Mouse (Mus musculus): Measurements from ENCODE around the gene Tbpl1. TPM values are rescaled to one million over a fixed set of nuclear protein-coding genes. Genes with fewer than 3 reads are reported as not detected.

Gene Tbpl1
- total and polyA plus RNA-seq, 2 experiments from 2014 or later: 39.6 to 58.3 TPM

- TF ChIP-seq CTCF (IDR thresholded peaks at IDR 0.05; ENCODE audit: low read depth): no peak
- H3K27me3 ChIP-seq (ENCODE audit: insufficient read depth, low read length): no peaks in the 10 kb centered on the region
- peaks cover 14% of the 10 kb centered on the region for H3K36me3 ChIP-seq (ENCODE audit: insufficient read depth, low read length)
- ATAC-seq (no peak), DNase-seq (ENCODE audit: low spot score) (no peak)
- H3K9me3 ChIP-seq (ENCODE audit: low read length): no peaks in the 10 kb centered on the region
- H3K4me1 ChIP-seq (ENCODE audit: insufficient read depth, low read length): no peaks in the 10 kb centered on the region
- H3K27ac ChIP-seq: no peak overlapping the region
- H3K4me2 ChIP-seq (ENCODE audit: low read depth, low read length): no peak overlapping the region
- WGBS: 78% methylated on average over 2 of the region's 2 CpGs
- H3K4me3 ChIP-seq (ENCODE audit: low read length): no peak overlapping the region
- no peak overlapping the region for H3K9ac ChIP-seq (replicated peaks; ENCODE audit: low read length)
Measured at GRCm38 (mm10) chr10:22712955-22713354, 18.8 kb downstream of the Tbpl1 start.

DNA sequence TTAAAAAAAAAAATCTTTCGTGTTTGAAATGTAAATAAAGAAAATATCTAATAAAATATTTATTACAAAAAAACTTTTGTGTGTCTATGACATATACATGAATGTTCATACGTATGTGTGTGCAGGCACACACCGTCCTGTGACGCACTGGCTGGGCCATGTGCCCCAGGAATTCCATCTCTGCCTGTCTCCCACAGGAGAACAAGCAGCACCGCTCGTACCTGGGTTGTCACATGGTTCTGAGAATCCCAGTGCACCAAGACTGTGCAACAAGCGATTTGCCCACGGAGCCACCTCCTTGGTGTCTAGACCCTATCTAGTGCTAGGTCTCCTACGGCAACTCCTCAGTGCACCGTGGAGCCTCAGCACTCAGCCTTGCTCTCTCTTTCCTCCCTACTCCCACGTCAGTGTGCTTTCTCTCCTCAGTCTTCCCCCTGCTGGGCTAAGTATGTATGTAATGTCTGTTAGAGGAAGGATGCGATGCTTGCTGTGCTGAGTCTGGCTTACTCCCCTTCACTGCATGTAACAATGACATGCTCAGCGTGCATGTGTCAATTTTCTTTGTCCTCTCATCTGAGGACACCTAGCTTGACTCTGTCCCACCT, 21.5 kb downstream of the Tbpl1 start:
- 69% methylated on average over 13 of the region's 13 CpGs for WGBS
- peak; percentile 54 for TF ChIP-seq CTCF (IDR thresholded peaks at IDR 0.05; ENCODE audit: low read depth)
- ATAC-seq: peak; percentile 52
- Histone ChIP-seq H3K4me1 (ENCODE audit: insufficient read depth, low read length) (no peaks in the 10 kb centered on the region), H3K9ac (replicated peaks; ENCODE audit: low read length) (no peak overlapping the region), H3K4me2 (ENCODE audit: low read depth, low read length) (no peak overlapping the region), H3K27me3 (ENCODE audit: insufficient read depth, low read length) (no peaks in the 10 kb centered on the region), H3K36me3 (ENCODE audit: insufficient read depth, low read length) (peaks cover 34% of the 10 kb centered on the region), H3K27ac (no peak overlapping the region), H3K9me3 (ENCODE audit: low read length) (no peaks in the 10 kb centered on the region), H3K4me3 (ENCODE audit: low read length) (no peak overlapping the region)
- DNase-seq (ENCODE audit: low spot score): peak; percentile 39

DNA sequence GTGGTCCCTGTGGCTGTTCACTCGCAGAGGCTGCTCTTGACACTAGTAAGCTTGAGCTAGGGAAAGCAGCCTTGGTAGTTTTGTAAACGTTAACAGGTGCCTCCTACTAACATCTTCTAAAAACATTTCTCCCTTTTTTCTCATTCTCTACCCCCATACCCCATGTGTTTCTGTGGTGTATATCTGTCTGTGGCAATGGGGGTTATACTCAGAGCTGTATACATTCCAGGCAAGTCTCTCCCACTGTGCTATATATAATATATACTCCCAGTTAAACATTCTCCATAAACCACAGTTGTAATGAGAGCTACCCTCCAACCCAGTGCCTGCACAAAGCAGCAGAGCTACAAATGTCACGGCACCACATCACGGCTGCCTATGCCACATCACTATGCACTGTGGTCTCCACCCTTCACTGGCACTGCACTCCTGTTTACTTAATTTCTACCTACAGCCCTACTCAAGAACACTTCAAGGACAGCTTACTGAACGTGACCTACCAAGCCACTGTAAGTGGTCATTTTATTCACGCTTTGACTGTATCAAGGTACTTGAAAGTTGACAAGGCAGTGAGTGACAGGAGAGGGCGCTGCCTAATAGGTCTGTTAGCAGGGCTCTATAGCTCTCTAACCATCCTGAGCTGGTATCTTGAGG, 23.4 kb downstream of the Tbpl1 start:
- H3K27me3 ChIP-seq (ENCODE audit: insufficient read depth, low read length): no peaks in the 10 kb centered on the region
- H3K9ac ChIP-seq (replicated peaks; ENCODE audit: low read length): no peak overlapping the region
- 90% methylated on average over 7 of the region's 7 CpGs for WGBS
- H3K4me2 ChIP-seq (ENCODE audit: low read depth, low read length): no peak overlapping the region
- H3K4me3 ChIP-seq (ENCODE audit: low read length): no peak overlapping the region
- no peak for TF ChIP-seq CTCF (IDR thresholded peaks at IDR 0.05; ENCODE audit: low read depth)
- no peaks in the 10 kb centered on the region for H3K9me3 ChIP-seq (ENCODE audit: low read length)
- ATAC-seq: no peak
- H3K4me1 ChIP-seq (ENCODE audit: insufficient read depth, low read length): no peaks in the 10 kb centered on the region
- H3K36me3 ChIP-seq (ENCODE audit: insufficient read depth, low read length): peaks cover 41% of the 10 kb centered on the region
- DNase-seq (ENCODE audit: low spot score): no peak
- H3K27ac ChIP-seq: no peak overlapping the region

DNA sequence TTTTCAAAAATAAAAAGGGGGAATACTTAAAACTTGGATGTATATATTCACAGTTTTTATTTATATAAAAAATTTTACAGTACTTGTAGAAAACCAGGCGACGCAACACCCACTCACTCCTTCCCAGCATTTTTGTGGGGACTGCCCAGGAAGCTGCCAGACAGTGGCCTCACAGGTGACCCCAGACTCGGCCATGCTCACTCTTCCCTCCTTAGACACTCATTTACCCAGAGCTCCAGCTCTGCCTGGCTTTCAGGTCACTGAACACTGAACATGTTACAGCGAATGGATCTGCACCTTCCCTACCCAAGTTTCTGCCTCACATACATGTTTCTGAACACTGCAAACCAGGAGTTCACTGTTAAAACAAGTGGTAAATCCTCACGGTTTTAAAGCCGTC, 27.9 kb downstream of the Tbpl1 start:
- no peaks in the 10 kb centered on the region for H3K27me3 ChIP-seq (ENCODE audit: insufficient read depth, low read length)
- ATAC-seq (no peak), DNase-seq (ENCODE audit: low spot score) (no peak)
- H3K27ac ChIP-seq: no peak overlapping the region
- WGBS: 82% methylated on average over 6 of the region's 6 CpGs
- no peak overlapping the region for H3K4me2 ChIP-seq (ENCODE audit: low read depth, low read length)
- H3K9ac ChIP-seq (replicated peaks; ENCODE audit: low read length): no peak overlapping the region
- H3K36me3 ChIP-seq (ENCODE audit: insufficient read depth, low read length): peaks cover 33% of the 10 kb centered on the region
- no peak overlapping the region for H3K4me3 ChIP-seq (ENCODE audit: low read length)
- no peak for TF ChIP-seq CTCF (IDR thresholded peaks at IDR 0.05; ENCODE audit: low read depth)
- no peaks in the 10 kb centered on the region for H3K4me1 ChIP-seq (ENCODE audit: insufficient read depth, low read length)
- no peaks in the 10 kb centered on the region for H3K9me3 ChIP-seq (ENCODE audit: low read length)

DNA sequence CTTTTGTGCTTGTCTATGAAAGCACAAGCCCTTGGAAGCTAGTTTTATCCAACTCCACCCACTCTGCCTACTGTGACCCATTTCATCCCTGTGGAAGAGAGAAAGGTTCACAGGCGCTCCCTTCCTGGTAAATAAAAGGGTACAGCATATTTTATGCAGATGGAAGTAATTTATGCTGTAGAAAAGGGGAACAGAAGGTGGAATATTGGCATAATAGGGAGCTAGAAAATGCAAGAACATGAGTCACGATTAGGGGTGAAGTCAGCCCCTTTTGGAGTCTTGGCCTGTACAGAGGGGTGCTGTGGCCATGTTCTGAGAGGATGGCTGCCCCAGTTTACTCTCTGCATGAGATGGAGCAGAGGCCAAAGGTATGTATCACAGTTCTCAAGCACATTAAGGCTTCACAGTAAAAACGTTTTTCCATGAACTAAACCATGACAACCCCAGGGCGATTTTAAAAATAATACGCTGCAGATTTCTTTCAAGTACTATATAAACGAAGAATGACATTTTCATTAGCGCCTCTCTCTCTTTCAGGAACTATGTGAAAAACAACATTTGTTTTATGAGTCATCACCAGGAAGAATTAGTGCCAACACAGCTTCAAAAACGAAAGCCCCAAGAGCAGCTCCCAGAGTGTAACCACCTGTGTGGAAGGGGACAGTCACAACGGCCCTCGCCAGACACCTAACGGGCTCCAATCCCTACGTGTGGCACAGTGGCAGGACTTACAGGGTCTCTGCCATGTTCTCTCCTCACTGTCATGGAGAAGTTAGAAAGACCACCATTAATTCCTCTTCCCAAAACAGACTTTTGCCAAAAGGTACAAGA, 30.0 kb downstream of the Tbpl1 start:
- H3K36me3 ChIP-seq (ENCODE audit: insufficient read depth, low read length): peaks cover 18% of the 10 kb centered on the region
- ATAC-seq (no peak), DNase-seq (ENCODE audit: low spot score) (no peak)
- no peak for TF ChIP-seq CTCF (IDR thresholded peaks at IDR 0.05; ENCODE audit: low read depth)
- H3K9me3 ChIP-seq (ENCODE audit: low read length): no peaks in the 10 kb centered on the region
- H3K4me1 ChIP-seq (ENCODE audit: insufficient read depth, low read length): no peaks in the 10 kb centered on the region
- H3K9ac ChIP-seq (replicated peaks; ENCODE audit: low read length): no peak overlapping the region
- no peaks in the 10 kb centered on the region for H3K27me3 ChIP-seq (ENCODE audit: insufficient read depth, low read length)
- H3K27ac ChIP-seq: no peak overlapping the region
- H3K4me3 ChIP-seq (ENCODE audit: low read length): no peak overlapping the region
- WGBS: 79% methylated on average over 12 of the region's 12 CpGs
- H3K4me2 ChIP-seq (ENCODE audit: low read depth, low read length): no peak overlapping the region

GRCm38 (mm10) chr10:22700773-22701172, 31.0 kb downstream of the Tbpl1 start:
- 83% methylated on average over 9 of the region's 9 CpGs for WGBS
- Histone ChIP-seq H3K27me3 (ENCODE audit: insufficient read depth, low read length) (no peaks in the 10 kb centered on the region), H3K9ac (replicated peaks; ENCODE audit: low read length) (no peak overlapping the region), H3K4me3 (ENCODE audit: low read length) (no peak overlapping the region), H3K9me3 (ENCODE audit: low read length) (no peaks in the 10 kb centered on the region), H3K4me1 (ENCODE audit: insufficient read depth, low read length) (no peaks in the 10 kb centered on the region), H3K27ac (no peak overlapping the region), H3K4me2 (ENCODE audit: low read depth, low read length) (no peak overlapping the region), H3K36me3 (ENCODE audit: insufficient read depth, low read length) (peaks cover 12% of the 10 kb centered on the region)
- no peak for DNase-seq (ENCODE audit: low spot score)
- no peak for ATAC-seq
- no peak for TF ChIP-seq CTCF (IDR thresholded peaks at IDR 0.05; ENCODE audit: low read depth)
